ENCODE assay signal across 19 mouse cellular contexts in genomic region chr9:54463483-54464054, GRCm38 (mm10). TPM values are rescaled to one million over a fixed set of nuclear protein-coding genes. Genes with fewer than 3 reads are reported as not detected.
DNase-seq lines count a peak whose midpoint lies in the region; ATAC-seq and TF ChIP-seq lines count a peak whose summit lies in the region.
"Had no signal": no experiment of that assay in that cellular context is flagged by ENCODE, and none has a peak within 500 bp of the region (broad histone marks: within the 10 kb centered on the region; RNA-seq: fewer than 3 reads in every experiment).

No protein-coding gene starts in this region.

- H3K9ac ChIP-seq in forebrain, embryonic 15.5 days (replicated peaks), result no peak overlapping the region
- H3K9ac ChIP-seq in forebrain, embryonic 13.5 days, result no peak overlapping the region
- H3K9ac ChIP-seq: heart, embryonic 13.5 days; liver, embryonic 14.5 days; lung, embryonic 15.5 days; midbrain, embryonic 13.5 days had no signal

- no peaks in the 10 kb centered on the region for H3K27me3 ChIP-seq in forebrain, embryonic 15.5 days
- H3K27me3 ChIP-seq in forebrain, embryonic 13.5 days, result no peaks in the 10 kb centered on the region
- H3K27me3 ChIP-seq: heart, embryonic 13.5 days; lung, embryonic 15.5 days; midbrain, embryonic 13.5 days had no signal

- WGBS in forebrain, embryonic 15.5 days, result 59% methylated on average over 4 of the region's 4 CpGs
- 76% methylated on average over 4 of the region's 4 CpGs for WGBS in forebrain, embryonic 13.5 days

- H3K27ac ChIP-seq in forebrain, embryonic 15.5 days (replicated peaks), result peak overlapping the region; percentile 42; the same call in 1 of the 2 replicates
- H3K27ac ChIP-seq in forebrain, embryonic 13.5 days, result no peak overlapping the region
- H3K27ac ChIP-seq: embryonic facial prominence, embryonic 10.5 days; heart, embryonic 13.5 days; liver, embryonic 14.5 days; lung, embryonic 15.5 days; midbrain, embryonic 13.5 days had no signal

- no peak for TF ChIP-seq POLR2A in brain, embryonic 14.5 days (IDR thresholded peaks at IDR 0.05; ENCODE audit: borderline replicate concordance, extremely low read depth, insufficient read depth, insufficient read length, poor library complexity, severe bottlenecking)

- peak; percentile 10 for DNase-seq in left cerebral cortex, postnatal 4 days
- no peak for DNase-seq in left cerebral cortex, adult 8-10 months (ENCODE audit: low spot score in 2 of 2)
- DNase-seq in brain, embryonic 14.5 days (ENCODE audit: low read depth), result peak; percentile 64
- DNase-seq in layer of hippocampus, adult 9-11 months, result peak; percentile 61
- DNase-seq in adrenal gland, postnatal 36 days, result no peak
- DNase-seq: B cell, adult 2 months; cerebellum, adult 11 months; gastrocnemius, postnatal 14 days; heart, adult 18-20 months; heart, postnatal 4 days had no signal

- intact Hi-C loops in left cerebral cortex, postnatal 4 days (cut with DNase I), result no loop called here

- peaks cover 16% of the 10 kb centered on the region for H3K36me3 ChIP-seq in forebrain, embryonic 15.5 days
- no peaks in the 10 kb centered on the region for H3K36me3 ChIP-seq in forebrain, embryonic 13.5 days (ENCODE audit: poor library complexity, severe bottlenecking)
- H3K36me3 ChIP-seq: embryonic facial prominence, embryonic 10.5 days; heart, embryonic 13.5 days; lung, embryonic 15.5 days had no signal

- H3K4me1 ChIP-seq in forebrain, embryonic 15.5 days, result peaks cover 7% of the 10 kb centered on the region
- H3K4me1 ChIP-seq in forebrain, embryonic 13.5 days, result no peaks in the 10 kb centered on the region
- H3K4me1 ChIP-seq: embryonic facial prominence, embryonic 10.5 days; heart, embryonic 13.5 days; lung, embryonic 15.5 days; midbrain, embryonic 13.5 days had no signal

- 0 out of 2 replicates have a peak, but pooled peaks have one; percentile 61 for ATAC-seq in forebrain, embryonic 15.5 days (replicated peaks)
- ATAC-seq in forebrain, embryonic 13.5 days, result no peak
- ATAC-seq: hindbrain, embryonic 16.5 days; intestine, postnatal 0 days; midbrain, embryonic 13.5 days had no signal

- no peak overlapping the region for H3K4me2 ChIP-seq in forebrain, embryonic 15.5 days (replicated peaks)
- H3K4me2 ChIP-seq in forebrain, embryonic 13.5 days, result no peak overlapping the region
- H3K4me2 ChIP-seq: heart, embryonic 13.5 days; lung, embryonic 15.5 days; midbrain, embryonic 13.5 days had no signal

- H3K4me3 ChIP-seq in forebrain, embryonic 15.5 days, result no peak overlapping the region
- H3K4me3 ChIP-seq in forebrain, embryonic 13.5 days, result no peak overlapping the region
- H3K4me3 ChIP-seq: embryonic facial prominence, embryonic 10.5 days; heart, embryonic 13.5 days; lung, embryonic 15.5 days; midbrain, embryonic 13.5 days had no signal

- no peaks in the 10 kb centered on the region for H3K9me3 ChIP-seq in forebrain, embryonic 15.5 days
- no peaks in the 10 kb centered on the region for H3K9me3 ChIP-seq in forebrain, embryonic 13.5 days (replicated peaks)
- H3K9me3 ChIP-seq: embryonic facial prominence, embryonic 10.5 days; heart, embryonic 13.5 days; lung, embryonic 15.5 days; midbrain, embryonic 13.5 days had no signal

- TF ChIP-seq CTCF in brain, embryonic 14.5 days (IDR thresholded peaks at IDR 0.05; ENCODE audit: borderline replicate concordance, extremely low read depth, insufficient read depth, insufficient read length), result no peak

RNA-seq across cellular contexts. Expression of gene Dmxl2, which starts 37.9 kb away (rescaled TPM):
- 52.4 and 53.5 TPM in 2 replicates for polyA plus RNA-seq in forebrain, embryonic 15.5 days (2015; fragmentation: Nextera tagmentation; extraction: Ambion mirVana)
- 29.1 and 30.0 TPM in 2 replicates for polyA plus RNA-seq in forebrain, embryonic 13.5 days (2015; fragmentation: Nextera tagmentation; extraction: Ambion mirVana)
- total RNA-seq in left cerebral cortex, postnatal 4 days (2021), result 100 to 1,000 TPM; 168 to 174 TPM
- 100 to 1,000 TPM; 185 to 210 (median 193) TPM for total RNA-seq in left cerebral cortex, adult 8-10 months (2022)
- polyA plus RNA-seq in brain, embryonic 14.5 days (2012; rRNA removed), result 52.9 and 60.4 TPM in 2 replicates
- total RNA-seq in adrenal gland, postnatal 36 days (2021), result 10 to 100 TPM; 14.3 to 16.0 TPM

Comparison
In these comparisons a context has a peak if more than half of its experiments do, and no peak if none do; other contexts are left out.
1. DNase-seq: peak in left cerebral cortex, postnatal 4 days (single experiment), brain, embryonic 14.5 days (single experiment) and layer of hippocampus, adult 9-11 months (single experiment); none in left cerebral cortex, adult 8-10 months (0 of 2) and adrenal gland, postnatal 36 days (0 of 2).
2. RNA of gene Dmxl2, which starts 37.9 kb away (total RNA-seq): 185 to 210 TPM in left cerebral cortex, adult 8-10 months and 168 to 174 TPM in left cerebral cortex, postnatal 4 days; 14.3 to 16.0 TPM in adrenal gland, postnatal 36 days; every median in the first group is over 4 times any median in the second.